Mouse (Mus musculus): Measurements from ENCODE around the gene Ostm1. TPM values are rescaled to one million over a fixed set of nuclear protein-coding genes. Genes with fewer than 3 reads are reported as not detected.

Ostm1 gene
- polyA plus RNA-seq, 1 experiment from 2014 or later, result 54.9 TPM

DNA sequence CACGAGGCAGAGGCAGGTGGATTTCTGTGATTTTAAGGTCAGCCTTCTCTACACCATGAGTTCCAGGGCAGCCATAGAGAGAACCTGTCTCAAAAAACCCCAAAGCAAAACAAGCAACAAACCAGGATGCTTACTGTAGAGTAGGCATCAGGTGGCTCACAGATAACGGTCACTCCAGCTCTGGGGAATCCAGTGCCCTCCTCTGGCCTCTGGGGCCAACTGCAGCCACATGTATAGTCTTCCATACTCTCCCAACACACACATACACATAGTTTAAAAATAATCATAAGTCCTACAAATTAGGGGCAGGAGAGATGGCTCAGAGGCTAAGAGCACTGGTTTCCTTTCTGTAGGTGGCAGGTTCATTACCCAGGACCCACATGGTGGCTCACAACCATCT, 109.9 kb downstream of the Ostm1 start:
- no peaks in the 10 kb centered on the region for H3K27me3 ChIP-seq (replicated peaks; ENCODE audit: control insufficient read depth, insufficient read depth, low read length)
- no peak overlapping the region for H3K27ac ChIP-seq (ENCODE audit: low read depth, low read length)
- no peak overlapping the region for H3K4me3 ChIP-seq (ENCODE audit: low read depth, low read length)
- 0 out of 2 replicates have a peak, but pooled peaks cover 2% of the 10 kb centered on the region for H3K9me3 ChIP-seq (replicated peaks; ENCODE audit: control insufficient read depth, low read length)
- DNase-seq (ENCODE audit: low spot score), result no peak
- H3K36me3 ChIP-seq (ENCODE audit: control insufficient read depth, insufficient read depth, low read length), result peaks cover 6% of the 10 kb centered on the region; the same call in 1 of the 2 replicates
- peaks cover 7% of the 10 kb centered on the region; the same call in 1 of the 2 replicates for H3K4me1 ChIP-seq (ENCODE audit: control insufficient read depth, insufficient read depth, low read length)
- H3K9ac ChIP-seq (ENCODE audit: low read length), result no peak overlapping the region
- ATAC-seq, result no peak
- 79% methylated on average over 2 of the region's 2 CpGs for WGBS
- H3K4me2 ChIP-seq (ENCODE audit: low read length), result no peak overlapping the region

DNA sequence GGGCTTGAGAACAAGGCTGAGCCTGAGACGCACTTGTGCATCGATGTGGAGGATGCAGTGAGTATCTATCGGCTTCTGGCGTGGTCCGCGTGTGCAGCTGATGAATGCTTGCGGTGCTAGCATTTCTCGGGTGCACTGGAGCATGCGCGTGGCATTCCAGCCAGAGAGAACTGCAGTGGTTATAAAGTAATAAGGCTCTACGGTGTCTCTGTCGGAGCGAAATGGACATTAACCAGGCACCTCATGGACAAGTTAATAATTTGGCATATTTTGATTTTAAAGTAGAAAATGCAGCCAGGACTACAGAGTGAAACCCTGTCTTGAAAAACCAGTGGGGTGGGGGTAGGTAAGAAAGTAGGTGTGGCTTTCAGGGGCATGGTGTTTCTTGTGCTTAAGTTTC, 112.7 kb downstream of the Ostm1 start:
- H3K4me1 ChIP-seq (ENCODE audit: control insufficient read depth, insufficient read depth, low read length), result no peaks in the 10 kb centered on the region
- DNase-seq (ENCODE audit: low spot score) (no peak), ATAC-seq (no peak)
- no peak overlapping the region for H3K4me2 ChIP-seq (ENCODE audit: low read length)
- no peak overlapping the region for H3K4me3 ChIP-seq (ENCODE audit: low read depth, low read length)
- H3K9me3 ChIP-seq (replicated peaks; ENCODE audit: control insufficient read depth, low read length), result no peaks in the 10 kb centered on the region
- H3K9ac ChIP-seq (ENCODE audit: low read length), result no peak overlapping the region
- 75% methylated on average over 13 of the region's 13 CpGs for WGBS
- no peaks in the 10 kb centered on the region for H3K27me3 ChIP-seq (replicated peaks; ENCODE audit: control insufficient read depth, insufficient read depth, low read length)
- no peak overlapping the region for H3K27ac ChIP-seq (ENCODE audit: low read depth, low read length)
- H3K36me3 ChIP-seq (ENCODE audit: control insufficient read depth, insufficient read depth, low read length), result peaks cover 27% of the 10 kb centered on the region

DNA sequence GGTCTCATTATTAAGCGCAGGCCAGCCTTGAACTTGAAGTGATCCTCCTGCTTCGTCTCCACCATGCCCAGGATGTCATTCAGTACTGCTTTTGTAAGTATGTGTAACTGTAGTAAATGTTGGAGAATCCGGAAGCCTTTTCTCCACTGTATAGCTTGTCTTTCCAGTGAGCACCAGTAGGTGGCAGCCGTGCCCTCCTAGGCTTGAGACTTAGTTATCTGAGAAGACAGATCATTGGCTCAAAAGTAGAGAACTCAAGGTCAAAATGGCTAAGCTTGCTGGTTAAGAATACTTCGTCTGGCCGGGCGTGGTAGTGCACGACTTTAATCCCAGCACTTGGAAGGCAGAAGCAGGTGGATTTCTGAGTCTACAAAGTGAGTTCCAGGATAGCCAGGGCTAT, 113.4 kb downstream of the Ostm1 start:
- Histone ChIP-seq H3K9me3 (replicated peaks; ENCODE audit: control insufficient read depth, low read length) (no peaks in the 10 kb centered on the region), H3K27ac (ENCODE audit: low read depth, low read length) (no peak overlapping the region), H3K4me3 (ENCODE audit: low read depth, low read length) (no peak overlapping the region), H3K9ac (ENCODE audit: low read length) (no peak overlapping the region), H3K36me3 (ENCODE audit: control insufficient read depth, insufficient read depth, low read length) (peaks cover 31% of the 10 kb centered on the region), H3K4me1 (ENCODE audit: control insufficient read depth, insufficient read depth, low read length) (no peaks in the 10 kb centered on the region), H3K4me2 (ENCODE audit: low read length) (no peak overlapping the region), H3K27me3 (replicated peaks; ENCODE audit: control insufficient read depth, insufficient read depth, low read length) (no peaks in the 10 kb centered on the region)
- WGBS, result 35% methylated on average over 8 of the region's 8 CpGs
- DNase-seq (ENCODE audit: low spot score) (peak; percentile 75), ATAC-seq (peak; percentile 26; the same call in 1 of the 2 replicates)

DNA sequence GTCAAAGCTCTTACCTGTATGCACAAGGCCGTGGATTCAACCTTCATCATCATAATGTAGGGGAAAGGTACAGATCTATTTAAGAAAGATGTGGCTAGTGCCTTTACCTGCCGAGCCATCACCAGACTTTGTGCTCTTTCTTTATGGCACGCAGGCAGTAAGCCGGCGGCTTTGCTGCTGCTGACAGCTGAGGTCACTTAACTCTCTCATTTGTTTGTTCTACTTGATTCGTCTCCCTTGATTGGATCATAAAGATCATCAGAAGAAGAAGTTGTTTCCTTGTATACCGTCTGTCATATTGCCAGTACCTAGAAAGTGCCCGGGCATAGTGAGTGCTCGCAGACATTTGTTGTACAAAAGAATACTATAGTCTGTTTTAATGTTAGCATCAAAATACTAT, 114.8 kb downstream of the Ostm1 start:
- Histone ChIP-seq H3K9ac (ENCODE audit: low read length) (no peak overlapping the region), H3K4me3 (ENCODE audit: low read depth, low read length) (no peak overlapping the region), H3K4me1 (ENCODE audit: control insufficient read depth, insufficient read depth, low read length) (no peaks in the 10 kb centered on the region), H3K4me2 (ENCODE audit: low read length) (no peak overlapping the region), H3K27me3 (replicated peaks; ENCODE audit: control insufficient read depth, insufficient read depth, low read length) (no peaks in the 10 kb centered on the region), H3K27ac (ENCODE audit: low read depth, low read length) (no peak overlapping the region), H3K9me3 (replicated peaks; ENCODE audit: control insufficient read depth, low read length) (no peaks in the 10 kb centered on the region), H3K36me3 (ENCODE audit: control insufficient read depth, insufficient read depth, low read length) (peaks cover 31% of the 10 kb centered on the region)
- 91% methylated on average over 9 of the region's 9 CpGs for WGBS
- ATAC-seq (no peak), DNase-seq (ENCODE audit: low spot score) (no peak)

DNA sequence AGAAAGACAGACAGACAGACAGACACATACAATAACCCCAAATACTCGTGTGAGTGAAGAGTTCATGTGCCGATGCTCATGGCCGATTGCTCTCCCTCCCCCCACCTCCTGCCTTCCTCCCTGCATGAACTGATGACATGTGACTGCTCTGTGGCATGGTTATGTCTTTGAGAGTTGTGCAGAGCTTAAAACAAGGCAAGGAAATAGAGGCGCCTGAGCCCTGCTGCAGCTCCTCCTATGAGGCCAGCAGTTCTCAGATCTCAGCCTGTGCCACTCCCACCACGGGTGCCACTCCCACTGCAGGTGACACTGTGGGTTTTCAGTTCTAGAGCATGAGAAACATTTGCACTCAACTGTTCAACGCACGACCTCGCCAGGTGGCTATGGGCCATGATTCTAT, 115.4 kb downstream of the Ostm1 start:
- Histone ChIP-seq H3K27ac (ENCODE audit: low read depth, low read length) (no peak overlapping the region), H3K4me1 (ENCODE audit: control insufficient read depth, insufficient read depth, low read length) (no peaks in the 10 kb centered on the region), H3K9me3 (replicated peaks; ENCODE audit: control insufficient read depth, low read length) (no peaks in the 10 kb centered on the region), H3K27me3 (replicated peaks; ENCODE audit: control insufficient read depth, insufficient read depth, low read length) (no peaks in the 10 kb centered on the region), H3K36me3 (ENCODE audit: control insufficient read depth, insufficient read depth, low read length) (peaks cover 31% of the 10 kb centered on the region), H3K9ac (ENCODE audit: low read length) (no peak overlapping the region), H3K4me2 (ENCODE audit: low read length) (no peak overlapping the region), H3K4me3 (ENCODE audit: low read depth, low read length) (no peak overlapping the region)
- WGBS, result 88% methylated on average over 8 of the region's 8 CpGs
- no peak for ATAC-seq
- DNase-seq (ENCODE audit: low spot score), result no peak

DNA sequence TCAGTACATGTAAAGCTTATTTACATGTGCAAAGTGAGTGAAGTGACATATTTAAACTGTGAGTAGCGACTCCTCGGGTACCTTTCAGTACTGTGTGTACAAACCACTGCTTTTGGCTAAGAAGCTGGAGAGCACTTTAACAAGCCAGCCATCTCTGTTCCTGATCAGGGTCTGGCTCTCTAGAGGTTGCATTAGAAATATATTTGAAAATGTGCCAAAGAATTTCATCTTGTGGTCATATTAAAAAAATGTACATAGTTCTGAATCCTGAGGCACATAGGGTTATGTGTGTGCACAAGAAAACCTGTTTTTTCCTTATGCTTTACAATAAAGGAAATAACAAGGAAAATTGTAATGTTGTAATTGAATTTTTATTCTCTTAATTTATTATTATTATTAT, 118.5 kb downstream of the Ostm1 start:
- ATAC-seq (no peak), DNase-seq (ENCODE audit: low spot score) (no peak)
- WGBS, result 99% methylated on average over 2 of the region's 2 CpGs
- Histone ChIP-seq H3K27ac (ENCODE audit: low read depth, low read length) (no peak overlapping the region), H3K9ac (ENCODE audit: low read length) (no peak overlapping the region), H3K4me1 (ENCODE audit: control insufficient read depth, insufficient read depth, low read length) (no peaks in the 10 kb centered on the region), H3K36me3 (ENCODE audit: control insufficient read depth, insufficient read depth, low read length) (peaks cover 31% of the 10 kb centered on the region), H3K9me3 (replicated peaks; ENCODE audit: control insufficient read depth, low read length) (no peaks in the 10 kb centered on the region), H3K27me3 (replicated peaks; ENCODE audit: control insufficient read depth, insufficient read depth, low read length) (no peaks in the 10 kb centered on the region), H3K4me2 (ENCODE audit: low read length) (no peak overlapping the region), H3K4me3 (ENCODE audit: low read depth, low read length) (no peak overlapping the region)

DNA sequence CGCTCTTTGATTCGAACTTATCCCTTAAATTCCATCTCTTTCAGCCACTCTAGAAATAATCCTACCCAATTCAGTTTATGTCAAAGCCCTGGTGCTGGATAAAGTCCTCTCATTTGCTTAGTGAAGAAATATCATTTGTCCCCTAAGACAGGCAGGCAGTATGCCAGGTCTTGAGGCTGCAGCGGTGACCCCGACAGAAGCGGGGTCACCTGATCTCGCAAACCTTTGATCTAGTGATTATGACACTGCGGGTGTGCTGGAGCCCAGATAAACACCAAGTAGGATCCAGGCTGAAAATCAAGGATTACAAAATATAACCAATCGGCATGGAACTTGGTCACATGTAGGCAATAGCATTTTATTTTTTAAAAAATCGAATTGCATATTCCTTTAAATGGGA, 131.1 kb downstream of the Ostm1 start:
- H3K4me1 ChIP-seq (ENCODE audit: control insufficient read depth, insufficient read depth, low read length), result peaks cover 12% of the 10 kb centered on the region
- no peaks in the 10 kb centered on the region for H3K27me3 ChIP-seq (replicated peaks; ENCODE audit: control insufficient read depth, insufficient read depth, low read length)
- DNase-seq (ENCODE audit: low spot score) (peak; percentile 7), ATAC-seq (no peak)
- no peaks in the 10 kb centered on the region for H3K36me3 ChIP-seq (ENCODE audit: control insufficient read depth, insufficient read depth, low read length)
- H3K4me3 ChIP-seq (ENCODE audit: low read depth, low read length), result no peak overlapping the region
- no peak overlapping the region for H3K27ac ChIP-seq (ENCODE audit: low read depth, low read length)
- WGBS, result 10% methylated on average over 9 of the region's 9 CpGs
- peak overlapping the region; percentile 51 for H3K4me2 ChIP-seq (ENCODE audit: low read length)
- H3K9ac ChIP-seq (ENCODE audit: low read length), result no peak overlapping the region
- H3K9me3 ChIP-seq (replicated peaks; ENCODE audit: control insufficient read depth, low read length), result 0 out of 2 replicates have a peak, but pooled peaks cover 3% of the 10 kb centered on the region

DNA sequence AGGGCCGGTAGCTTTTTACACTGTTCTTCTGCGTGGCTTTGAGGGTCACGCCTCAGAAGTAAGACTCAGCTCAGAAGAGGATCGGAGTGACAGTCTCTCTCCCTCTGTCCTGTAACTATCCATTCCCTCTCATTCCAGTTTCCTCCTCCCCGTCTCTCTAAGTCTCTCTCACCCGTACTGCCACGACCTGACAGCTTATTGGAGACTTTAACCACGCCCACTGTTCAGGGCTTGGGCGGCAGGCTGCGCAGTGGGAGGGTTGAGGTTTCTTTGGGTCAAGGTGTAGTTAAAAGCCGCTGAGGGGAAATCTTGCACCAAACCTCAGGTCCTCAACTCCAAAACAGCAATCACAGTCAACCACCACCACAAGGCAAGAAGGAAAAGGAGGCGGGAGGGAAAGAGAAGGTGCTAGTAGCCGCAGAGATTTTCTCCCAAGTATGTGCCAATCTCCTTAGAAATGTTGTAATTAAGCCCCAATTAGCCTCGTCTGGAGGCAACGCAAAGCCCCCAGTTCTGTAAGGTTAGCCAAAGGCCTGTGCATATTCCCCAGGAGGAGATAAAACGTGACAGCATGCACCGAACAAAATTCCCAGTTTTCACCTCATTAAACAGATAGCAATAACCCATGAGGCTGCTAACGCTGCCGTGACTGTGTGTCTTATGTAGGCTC, 131.9 kb downstream of the Ostm1 start:
- H3K4me2 ChIP-seq (ENCODE audit: low read length), result peak overlapping the region; percentile 51
- H3K36me3 ChIP-seq (ENCODE audit: control insufficient read depth, insufficient read depth, low read length), result no peaks in the 10 kb centered on the region
- no peaks in the 10 kb centered on the region for H3K27me3 ChIP-seq (replicated peaks; ENCODE audit: control insufficient read depth, insufficient read depth, low read length)
- 4% methylated on average over 19 of the region's 19 CpGs for WGBS
- H3K4me1 ChIP-seq (ENCODE audit: control insufficient read depth, insufficient read depth, low read length), result peaks cover 12% of the 10 kb centered on the region
- peak overlapping the region; percentile 16 for H3K4me3 ChIP-seq (ENCODE audit: low read depth, low read length)
- peak overlapping the region; percentile 10; the same call in 1 of the 2 replicates for H3K9ac ChIP-seq (ENCODE audit: low read length)
- H3K9me3 ChIP-seq (replicated peaks; ENCODE audit: control insufficient read depth, low read length), result no peaks in the 10 kb centered on the region
- ATAC-seq (peak; percentile 48; the same call in 1 of the 2 replicates), DNase-seq (ENCODE audit: low spot score) (peak; percentile 58)
- H3K27ac ChIP-seq (ENCODE audit: low read depth, low read length), result no peak overlapping the region

DNA sequence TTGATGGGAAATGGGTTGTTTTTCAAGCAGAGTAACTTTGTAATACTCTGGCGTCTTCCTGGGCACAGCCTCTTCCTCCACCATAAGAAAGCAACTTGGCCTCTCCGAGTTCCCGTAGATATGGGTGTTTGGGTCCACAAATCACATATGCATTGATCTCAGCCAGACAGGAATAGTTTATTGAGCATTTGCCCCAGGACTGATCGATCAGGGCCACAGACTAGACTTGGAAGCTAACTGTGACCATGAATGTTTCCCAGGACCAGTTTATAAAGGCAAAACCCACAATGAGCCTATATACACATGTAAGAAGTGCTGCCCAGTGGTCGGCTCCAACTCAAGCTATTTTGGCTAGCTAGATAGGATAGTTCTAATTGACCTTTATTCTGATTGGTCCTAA, 138.5 kb downstream of the Ostm1 start:
- no peak overlapping the region for H3K27ac ChIP-seq (ENCODE audit: low read depth, low read length)
- DNase-seq (ENCODE audit: low spot score) (no peak), ATAC-seq (no peak)
- no peak overlapping the region for H3K9ac ChIP-seq (ENCODE audit: low read length)
- no peaks in the 10 kb centered on the region for H3K4me1 ChIP-seq (ENCODE audit: control insufficient read depth, insufficient read depth, low read length)
- H3K27me3 ChIP-seq (replicated peaks; ENCODE audit: control insufficient read depth, insufficient read depth, low read length), result no peaks in the 10 kb centered on the region
- no peak overlapping the region for H3K4me3 ChIP-seq (ENCODE audit: low read depth, low read length)
- H3K4me2 ChIP-seq (ENCODE audit: low read length), result no peak overlapping the region
- no peaks in the 10 kb centered on the region for H3K36me3 ChIP-seq (ENCODE audit: control insufficient read depth, insufficient read depth, low read length)
- H3K9me3 ChIP-seq (replicated peaks; ENCODE audit: control insufficient read depth, low read length), result no peaks in the 10 kb centered on the region
- WGBS, result 87% methylated on average over 5 of the region's 5 CpGs
